Mouse (Mus musculus) brain, embryonic 18.5 days (tissue): Measurements from ENCODE around the gene Btc.

Experiments
- DNase-seq: peaks from one replicate; pipeline ENCODE4 v3.0.0-alpha.2; 2012; ENCODE audit warnings: low read depth, low spot score

The Btc gene

DNA sequence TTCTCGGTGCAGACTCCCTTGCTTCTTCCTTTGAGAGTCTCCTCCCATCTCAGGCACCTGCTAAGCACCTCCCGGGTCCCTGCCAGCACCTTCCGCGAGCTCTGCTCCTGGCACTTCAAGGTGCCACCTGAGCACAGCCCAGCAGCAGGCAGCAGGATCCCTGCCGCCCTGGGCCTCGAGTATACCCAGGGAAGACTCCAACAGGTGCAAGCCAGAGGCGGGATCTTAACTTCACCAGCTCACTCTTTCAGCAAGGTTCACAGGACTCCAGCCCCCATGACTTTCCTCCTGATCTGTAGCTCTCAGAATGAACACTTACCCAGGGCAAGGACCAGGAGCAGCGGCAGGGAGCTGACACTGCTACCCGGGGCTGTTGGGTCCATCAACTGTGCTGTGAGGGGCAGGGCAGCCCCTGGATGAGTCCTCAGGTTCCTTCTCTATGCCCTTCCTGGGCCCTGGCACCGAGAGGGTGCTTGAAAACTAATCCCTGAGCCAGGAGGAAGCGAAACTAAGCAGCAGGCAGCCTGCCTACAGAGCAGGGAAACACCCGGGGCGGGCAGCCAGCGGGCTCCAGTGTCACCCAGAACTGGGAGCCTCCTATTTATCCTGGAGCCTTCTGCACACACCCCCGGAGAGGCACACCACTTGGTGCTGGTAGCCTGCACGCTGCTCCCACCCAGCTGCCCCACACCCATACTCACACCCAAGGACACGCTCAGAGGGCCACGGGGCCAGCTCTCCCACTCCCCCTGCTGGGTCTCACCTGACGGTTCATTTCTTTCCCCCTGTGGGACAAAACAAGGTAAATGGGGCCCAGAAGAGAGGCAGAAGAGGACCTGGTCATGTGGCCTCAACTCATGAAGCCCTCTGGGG lies at the start of gene Btc:
Gene Btc (minus strand): TSS at position 656 of the 873 bp plus-strand sequence.
- DNase-seq, result no peak

DNA sequence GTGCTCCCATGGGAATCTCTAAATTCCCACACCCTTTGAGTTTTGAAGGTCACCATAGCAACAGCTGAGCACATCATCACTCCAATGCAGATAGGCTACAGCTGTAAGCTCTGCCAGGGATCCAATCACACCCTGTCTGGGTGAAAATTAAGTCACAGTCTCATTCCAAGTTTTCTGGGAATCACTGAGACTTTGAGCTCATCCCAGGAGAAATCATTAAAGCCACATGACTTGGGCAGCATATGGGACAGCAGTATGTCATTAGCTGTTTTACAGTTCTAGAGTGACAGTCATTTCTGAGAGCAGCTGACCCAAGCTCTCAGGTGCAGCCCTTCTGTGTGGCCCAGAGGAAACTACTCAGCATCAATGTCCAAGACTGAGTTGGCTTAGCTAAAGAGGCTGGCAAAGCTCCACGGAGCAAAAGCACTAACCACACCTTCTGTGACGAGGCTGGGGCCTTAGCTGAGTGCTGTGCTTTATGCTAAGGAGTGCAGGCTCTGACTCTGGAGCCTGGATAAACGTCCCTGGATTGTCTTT lies 42.3 kb upstream of the Btc start:
- DNase-seq, result no peak

DNA sequence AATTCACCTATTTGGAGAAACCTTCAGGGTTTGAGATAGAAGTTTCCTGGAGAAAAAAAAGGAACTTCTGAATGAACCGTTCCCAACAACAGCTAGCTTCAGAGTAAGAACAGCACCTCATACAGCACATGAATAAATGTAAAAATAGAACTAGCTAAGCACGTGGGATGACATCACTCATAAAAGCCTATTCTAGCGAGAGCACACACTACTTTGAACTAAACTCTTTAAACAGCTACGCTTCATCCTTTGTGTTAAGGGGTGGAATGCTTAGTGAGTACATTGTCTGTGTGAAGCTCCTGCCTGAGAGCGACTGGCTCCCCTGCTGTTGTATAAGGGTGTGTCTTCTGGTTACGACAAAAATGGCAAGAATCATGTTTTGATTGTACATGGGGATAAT lies 33.8 kb upstream of the Btc start:
- DNase-seq, result no peak

DNA sequence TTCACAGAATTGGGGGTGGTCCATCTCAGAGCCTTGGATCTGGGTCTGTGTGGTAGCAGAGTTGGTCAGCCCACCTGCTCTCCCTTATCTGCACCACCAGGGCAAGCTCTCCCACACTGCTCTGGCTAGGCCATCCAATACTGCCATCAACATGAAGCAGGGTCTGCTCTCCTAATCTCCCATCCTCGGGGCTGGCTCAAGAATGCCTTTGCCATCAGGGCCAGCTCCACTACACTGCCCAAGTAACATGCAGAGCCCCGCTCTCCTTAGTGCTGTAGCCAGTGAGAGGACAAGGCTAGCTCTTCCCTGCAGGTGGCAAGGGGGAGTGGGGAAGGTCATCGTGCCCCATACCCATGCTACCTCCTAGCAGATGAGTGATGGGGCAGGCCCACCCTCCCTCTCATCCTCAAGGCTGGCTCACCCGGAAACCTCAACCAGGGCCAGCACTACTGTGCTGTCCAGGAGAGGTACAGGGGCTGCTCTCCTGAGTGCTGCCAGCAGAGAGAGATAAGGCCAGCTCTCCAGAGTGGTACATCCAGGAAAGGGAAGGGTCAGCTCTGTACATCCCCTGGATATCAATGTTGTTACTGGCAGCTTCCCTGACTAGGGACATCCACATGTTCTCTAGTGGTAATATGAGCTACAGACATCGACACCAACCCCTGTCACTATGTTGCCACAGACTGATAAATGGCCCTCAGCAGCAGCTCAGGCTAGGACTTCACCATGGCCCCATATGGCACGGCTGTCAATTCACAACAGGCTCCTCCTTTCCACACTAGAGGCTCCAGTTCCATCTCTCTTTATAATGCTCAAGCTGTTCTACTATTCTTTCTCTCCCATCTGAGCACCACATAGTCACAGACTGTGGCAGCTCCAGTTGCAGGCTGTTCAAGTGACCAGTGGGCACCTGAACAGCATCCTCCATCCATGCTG lies 32.2 kb upstream of the Btc start:
- DNase-seq, result no peak

DNA sequence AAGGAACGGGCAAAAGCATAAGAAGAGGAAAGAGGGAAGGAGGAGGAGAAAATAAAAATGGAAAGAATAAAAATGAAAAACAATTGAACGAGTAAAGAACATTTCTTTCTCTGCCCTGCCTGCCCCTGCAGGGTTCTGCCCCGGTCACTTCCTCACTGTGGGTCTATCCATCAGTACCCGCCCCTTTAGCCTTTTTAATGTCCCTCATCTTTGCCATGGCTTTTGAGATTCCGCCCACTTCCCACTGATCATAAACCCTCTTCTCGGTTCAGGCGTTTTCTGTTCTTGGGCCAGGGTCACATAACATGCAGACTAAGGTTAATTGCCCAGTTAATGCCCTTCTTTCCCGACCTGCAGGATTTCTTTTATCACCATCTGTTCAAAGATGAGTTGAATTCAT lies 25.8 kb upstream of the Btc start:
- no peak for DNase-seq

DNA sequence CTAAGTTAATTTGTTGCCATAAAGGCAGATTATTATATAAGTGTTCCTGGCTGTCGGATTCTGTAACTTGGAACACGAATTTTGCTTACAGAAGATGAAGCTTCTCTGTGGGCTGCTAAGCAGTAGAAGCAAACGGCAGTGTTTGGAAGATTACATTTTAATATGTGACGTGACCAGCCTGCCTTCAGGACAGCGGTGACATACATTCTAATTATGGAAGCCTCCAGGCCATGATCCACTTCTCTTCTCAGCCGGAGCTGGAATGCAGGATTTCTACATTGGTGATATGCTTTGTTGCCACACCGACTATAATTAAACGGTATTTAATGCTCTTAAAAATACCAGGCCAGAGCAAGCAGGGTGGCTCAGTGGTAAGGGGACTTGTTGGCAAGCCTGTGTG lies 11.0 kb upstream of the Btc start:
- DNase-seq, result no peak

DNA sequence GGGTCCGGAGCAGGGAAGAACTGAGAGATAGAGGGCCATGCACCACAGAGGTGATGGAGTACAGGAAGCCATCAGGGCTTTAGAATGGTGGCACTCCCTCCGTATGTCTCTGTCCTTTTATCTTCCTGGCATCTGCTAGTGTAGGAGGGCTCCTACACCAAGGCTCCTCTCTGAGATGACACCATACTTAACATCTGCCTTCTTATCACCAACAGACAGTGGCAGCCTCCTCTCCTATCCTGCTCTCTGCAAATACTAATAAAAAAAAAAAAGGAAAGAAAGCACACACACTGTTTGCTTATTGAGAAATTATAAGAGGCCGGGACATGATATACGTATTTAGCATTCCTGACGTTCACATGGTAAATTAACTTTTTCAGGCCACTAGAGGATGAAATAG lies 1.5 kb upstream of the Btc start:
- no peak for DNase-seq

DNA sequence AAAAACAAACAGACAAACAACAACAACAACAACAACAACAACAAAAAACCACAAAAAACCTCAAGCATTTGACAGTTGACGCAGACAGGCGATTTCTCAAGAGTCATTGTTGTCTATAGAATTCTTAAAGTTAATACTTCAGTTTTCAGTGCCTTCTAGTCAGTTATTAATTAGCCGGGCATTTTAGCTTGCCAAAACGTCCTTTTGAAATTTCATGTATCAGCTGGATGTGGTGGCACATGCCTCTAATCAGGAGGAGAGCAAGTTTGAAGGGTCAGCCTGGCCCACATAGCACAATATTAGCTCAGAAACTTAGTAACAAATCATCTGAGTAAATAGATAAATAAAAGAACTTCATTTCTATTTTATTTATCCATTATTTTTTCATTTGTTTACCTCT lies 487 bp upstream of the Btc start:
- DNase-seq, result no peak

DNA sequence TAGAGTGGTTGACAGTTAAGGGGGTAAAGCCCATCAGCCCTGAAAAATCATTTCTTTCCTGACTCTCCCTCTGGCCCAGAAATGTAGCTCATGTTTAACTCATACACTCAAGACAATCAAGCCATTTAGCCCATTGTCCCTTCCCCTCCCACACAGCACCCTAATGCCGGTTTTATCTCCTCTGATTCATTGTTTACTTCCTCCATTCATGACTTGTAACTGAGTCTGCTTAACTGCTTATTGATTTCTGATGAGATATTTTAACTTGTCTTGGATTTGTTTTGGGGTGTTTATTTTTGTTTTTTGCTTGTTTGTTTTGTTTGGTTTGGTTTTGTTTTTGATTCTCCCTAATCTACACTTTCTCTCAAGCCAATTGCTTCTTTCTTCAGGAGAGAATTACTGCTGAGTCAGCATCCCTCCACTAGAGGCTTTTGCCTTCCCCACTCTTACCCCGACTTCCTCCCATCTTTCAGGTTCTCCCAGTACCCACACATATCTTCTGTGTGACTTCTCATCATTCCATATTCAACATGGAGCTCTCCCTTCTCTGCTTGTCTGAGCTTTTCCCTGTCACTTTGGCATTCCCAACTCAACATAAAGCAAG lies 2.2 kb downstream of the Btc start:
- DNase-seq, result no peak

DNA sequence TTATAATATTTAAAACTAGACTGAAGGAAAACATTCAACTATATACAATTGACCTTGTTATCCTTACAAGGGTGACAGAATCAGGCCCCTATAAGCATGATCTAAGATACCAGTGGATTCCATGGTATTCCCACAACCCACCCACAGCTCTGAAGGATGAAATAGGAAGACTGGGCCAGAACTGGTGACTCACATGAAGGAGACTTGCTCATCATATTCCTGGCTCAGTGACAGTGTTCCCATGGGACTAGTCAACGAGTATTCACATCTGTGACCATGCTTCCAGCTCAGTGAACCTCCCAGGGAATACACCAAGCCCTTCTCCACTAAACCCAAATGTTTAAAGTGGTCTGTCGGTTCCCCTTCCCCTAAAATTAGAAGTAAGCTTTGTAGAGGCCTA lies 27.3 kb downstream of the Btc start:
- DNase-seq, result no peak

DNA sequence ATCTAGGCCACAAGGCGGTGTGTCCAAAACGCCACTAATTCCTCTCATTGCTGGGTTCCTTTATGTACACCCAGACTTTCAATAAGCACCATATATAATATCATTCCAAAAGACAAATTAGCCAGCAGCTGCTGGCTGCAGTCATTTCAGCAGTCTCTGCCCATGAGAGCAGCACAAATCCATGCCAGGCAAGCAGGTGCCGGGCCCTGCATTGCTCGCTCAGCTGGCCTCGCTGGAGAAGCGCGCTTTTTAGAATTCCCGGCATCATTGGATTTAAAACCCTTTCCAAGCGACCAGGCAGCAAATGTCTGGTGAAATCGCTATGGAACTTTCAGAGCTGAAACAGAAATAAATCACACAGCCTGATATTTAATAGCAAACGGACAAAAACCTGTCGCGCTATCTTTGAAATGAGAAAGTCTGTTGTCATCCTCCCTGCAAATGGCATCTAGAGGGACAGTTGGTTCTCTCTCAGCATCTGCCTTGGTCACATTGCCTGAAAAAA lies 34.7 kb downstream of the Btc start:
- no peak for DNase-seq

DNA sequence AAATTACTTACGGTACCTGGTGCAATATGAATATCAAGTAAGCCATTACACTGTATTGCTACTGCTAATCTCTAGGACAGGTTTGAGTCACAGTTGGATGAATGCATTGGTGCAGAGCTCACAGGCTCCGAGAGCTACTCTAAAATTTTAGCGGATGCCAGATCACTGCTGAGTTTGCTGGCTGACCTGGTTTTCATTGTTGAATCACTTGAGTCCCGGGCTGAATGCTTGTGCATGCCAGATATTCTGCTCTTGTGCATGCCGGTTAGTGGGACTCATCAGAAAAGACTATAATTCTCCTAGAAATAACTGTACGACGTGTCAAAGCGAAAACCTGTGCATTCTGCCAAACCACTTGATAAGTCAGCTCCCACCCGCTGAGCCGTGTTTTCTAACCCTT lies 35.9 kb downstream of the Btc start:
- DNase-seq, result no peak

DNA sequence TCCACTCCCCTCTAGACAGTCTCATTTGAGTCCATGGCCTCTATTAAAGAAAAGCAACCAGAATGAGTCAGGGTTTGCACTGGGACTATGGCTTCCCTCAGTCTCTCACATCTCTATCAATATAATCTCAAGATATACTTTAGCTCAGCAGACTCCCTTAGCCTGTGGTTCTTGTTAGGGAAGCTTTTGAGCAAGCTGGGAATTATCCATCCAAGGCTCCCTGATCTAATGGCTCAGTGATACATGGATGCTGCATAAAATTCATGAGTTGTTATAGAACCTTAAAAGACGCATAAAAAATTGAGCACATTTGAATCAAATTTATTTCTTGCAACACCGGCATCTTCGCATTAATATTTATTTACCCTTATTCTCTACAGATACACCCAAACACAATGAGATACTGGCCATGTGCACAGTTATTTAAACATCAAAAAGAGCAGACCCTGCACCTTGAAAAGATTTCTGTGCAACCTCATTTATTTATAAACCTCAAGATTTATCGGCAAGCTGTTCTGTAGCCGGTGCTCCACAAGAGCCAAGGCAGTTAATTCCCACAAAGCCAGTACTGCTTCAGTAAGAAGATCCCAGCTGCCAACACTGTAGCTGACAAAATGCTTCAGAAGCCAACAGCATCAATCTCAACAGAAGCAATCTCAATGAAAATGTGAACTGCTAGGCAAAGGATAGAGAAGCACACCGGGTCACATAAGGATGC lies 39.4 kb downstream of the Btc start:
- DNase-seq, result no peak

DNA sequence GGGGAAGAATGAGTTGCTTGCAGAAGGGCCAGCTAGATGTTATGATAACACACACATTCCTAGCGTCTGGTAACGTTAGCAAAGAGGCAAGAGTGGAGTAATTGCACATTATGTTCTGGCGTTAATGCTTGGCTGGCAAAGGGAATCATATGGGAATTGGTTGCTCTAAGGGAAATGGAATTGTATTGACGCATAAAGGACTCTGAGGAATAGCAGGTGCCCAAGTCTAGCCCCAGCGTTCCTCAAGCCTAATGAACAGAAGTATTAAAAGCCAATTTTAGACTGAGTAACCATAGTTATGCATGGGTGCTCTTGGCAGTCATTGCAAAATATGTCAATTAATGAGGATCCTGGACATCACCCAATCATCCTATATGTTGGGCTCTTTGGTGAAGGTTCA lies 50.1 kb downstream of the Btc start:
- DNase-seq, result no peak

DNA sequence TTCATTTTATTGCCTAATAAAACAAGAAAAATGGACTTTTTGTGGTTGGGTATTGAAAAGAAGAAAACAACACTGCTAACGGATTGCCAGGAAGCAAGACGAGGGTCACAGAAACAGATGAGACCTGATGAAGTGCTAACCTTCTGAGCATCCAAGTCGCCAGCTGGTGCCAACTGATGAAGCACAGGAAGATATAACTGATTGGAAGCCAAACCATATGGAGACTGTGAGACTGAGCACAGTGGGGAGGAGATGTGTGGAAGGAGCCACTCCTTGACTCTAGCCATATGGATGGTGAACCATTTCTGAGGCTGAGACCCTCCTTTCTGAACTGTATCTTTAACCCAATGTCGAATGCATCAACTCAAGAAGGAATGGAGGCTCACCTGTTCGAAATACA lies 57.1 kb downstream of the Btc start:
- DNase-seq, result no peak

DNA sequence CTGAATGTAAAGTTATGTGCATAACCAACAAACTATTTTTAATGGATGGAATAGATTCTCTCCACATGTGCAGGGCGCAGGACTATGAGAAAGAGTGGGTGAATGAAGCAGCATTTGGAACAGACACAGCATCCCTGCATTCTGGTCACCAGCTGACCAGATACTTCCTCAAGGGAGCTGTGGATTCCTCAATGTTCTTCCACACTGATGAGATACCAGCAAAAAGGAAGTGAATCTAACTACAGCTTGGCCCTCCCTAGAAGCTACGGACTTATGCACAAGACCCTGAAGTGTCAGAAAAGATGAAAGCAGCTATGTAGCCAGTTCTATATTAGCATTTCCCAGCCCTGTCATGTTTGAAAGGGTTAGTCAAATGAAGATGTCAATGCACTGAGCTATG lies 57.7 kb downstream of the Btc start:
- no peak for DNase-seq

DNA sequence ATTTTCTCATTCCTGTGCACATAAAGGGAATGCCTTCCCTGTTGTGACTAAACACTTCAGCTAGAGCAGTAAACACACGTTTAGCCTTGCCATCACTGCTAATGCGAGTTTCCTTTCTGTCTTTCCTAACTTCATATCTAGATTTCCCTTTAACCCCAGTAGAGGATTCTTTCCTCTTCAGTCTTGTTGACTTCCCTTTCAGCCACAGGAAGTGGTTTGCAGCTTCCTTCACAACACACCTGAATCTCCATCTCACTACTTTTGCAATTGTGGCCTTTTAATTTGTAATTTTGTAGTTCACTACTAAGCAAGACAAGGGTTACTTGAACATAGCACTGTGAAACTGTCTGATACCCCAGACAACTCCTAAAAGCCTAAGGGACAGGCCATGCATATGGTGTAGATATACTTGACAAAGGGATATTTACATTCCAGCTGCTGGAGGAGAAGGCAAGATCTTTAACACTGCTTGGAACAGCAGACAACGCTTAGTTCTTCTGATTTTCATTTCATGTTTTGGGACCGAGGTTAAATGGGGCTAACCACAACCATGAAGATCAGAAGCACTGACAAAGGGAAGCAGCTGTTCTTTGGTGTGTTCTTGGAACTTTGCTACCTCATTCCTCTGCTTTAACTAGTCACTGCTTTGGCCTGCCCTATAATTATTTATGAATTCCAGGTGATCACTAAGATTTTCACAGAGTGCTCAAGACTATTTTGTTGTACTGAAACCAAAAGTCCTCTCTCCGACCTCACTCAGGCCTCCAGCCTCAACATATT lies 60.6 kb downstream of the Btc start:
- DNase-seq, result no peak

DNA sequence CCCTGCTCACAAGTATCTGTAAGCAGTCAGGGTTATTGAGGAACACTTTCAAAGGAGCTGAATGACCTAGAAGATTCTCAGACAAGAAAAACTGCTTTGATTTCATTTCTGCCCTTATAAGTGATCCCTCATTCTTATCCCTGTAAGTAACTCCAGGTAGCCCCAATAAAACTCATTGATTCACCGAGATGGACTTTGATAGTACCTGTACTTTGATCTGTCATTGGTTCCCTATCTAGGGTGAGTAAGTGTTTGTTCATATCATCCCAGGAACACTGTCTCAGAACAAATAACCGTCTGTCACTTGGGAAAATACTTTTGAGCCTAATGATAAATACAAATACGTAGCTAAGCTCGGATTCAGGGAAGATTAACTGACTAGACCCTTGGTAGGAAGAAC lies 68.6 kb downstream of the Btc start:
- DNase-seq, result no peak

DNA sequence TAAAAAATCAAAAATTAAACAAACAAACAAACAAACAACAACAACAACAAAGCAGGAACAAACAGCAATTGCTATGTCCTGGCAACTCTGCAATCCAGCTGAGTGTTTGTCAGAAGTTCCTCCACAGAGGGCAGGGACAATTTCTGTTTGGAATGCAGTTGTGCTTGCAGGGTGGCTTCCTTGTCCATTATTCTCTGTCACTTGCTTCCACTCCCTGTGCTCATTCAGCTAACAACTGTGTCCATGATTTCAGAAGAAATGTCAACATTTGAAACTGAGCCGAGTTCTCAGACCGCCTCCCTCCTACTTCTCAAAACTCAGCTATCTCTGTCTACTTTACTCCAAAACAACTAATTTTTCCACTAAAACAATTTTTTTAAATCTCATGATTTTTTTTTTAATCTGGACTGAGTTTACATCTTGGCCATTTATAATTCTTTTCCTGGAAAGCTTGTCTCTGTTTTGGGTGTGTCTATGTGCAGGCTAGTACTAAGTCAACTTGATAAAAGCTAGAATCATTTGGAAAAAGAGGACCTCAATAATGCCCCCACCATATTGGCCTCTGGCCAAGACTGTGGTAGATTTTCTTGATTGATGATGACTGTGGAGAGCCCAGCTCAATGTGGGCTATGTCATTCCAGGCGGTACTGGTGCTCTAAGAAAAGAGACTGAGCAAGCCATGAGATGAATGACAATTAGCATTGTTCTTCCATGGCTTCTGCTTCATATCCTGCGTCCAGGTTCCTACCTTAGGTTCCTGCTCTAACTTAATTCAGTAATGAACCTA lies 70.5 kb downstream of the Btc start:
- no peak for DNase-seq

DNA sequence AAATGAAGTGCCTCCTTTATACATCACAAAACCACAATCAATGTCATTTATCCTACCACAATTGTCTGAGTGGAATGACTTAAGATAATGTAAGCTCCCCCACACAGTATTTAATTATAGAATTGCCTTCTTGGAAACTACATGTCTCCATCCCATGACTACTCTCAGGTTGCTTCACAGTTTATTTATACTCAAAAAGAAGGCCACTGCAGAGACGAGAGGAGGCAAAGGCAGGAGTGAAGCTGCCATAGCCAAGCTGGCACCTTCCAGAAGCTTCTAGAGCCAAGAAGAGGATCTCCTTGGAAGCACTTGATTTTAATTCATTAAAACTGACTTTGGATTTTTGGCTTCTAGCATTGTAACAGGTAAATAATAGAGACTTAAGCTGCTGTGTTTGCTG lies 81.0 kb downstream of the Btc start:
- DNase-seq, result no peak
